Mouse (Mus musculus) liver, adult 2 months (tissue): ENCODE results near the gene Epn2.

Experiments
- CTCF ChIP-seq: fragments of 200-500 bp; IDR thresholded peaks from 2 replicates; pipeline ENCODE4 v1.5.1; 2011; ENCODE audit warnings: low read depth, low read length, control low read depth
- POLR2A ChIP-seq: fragments of 200-500 bp; IDR thresholded peaks from 2 replicates; pipeline ENCODE4 v1.6.1; 2011; ENCODE audit warnings: low read length, control low read depth; ENCODE audit not compliant: insufficient read depth; ENCODE audit errors: extremely low read depth

- TF ChIP-seq CTCF (no peak), POLR2A (no peak)
Observed at GRCm38 (mm10) chr11:61569671-61570070, 9.8 kb downstream of the Epn2 start.
